Comparison of ENCODE assay signal across 8 mouse cellular contexts in the genomic region with DNA sequence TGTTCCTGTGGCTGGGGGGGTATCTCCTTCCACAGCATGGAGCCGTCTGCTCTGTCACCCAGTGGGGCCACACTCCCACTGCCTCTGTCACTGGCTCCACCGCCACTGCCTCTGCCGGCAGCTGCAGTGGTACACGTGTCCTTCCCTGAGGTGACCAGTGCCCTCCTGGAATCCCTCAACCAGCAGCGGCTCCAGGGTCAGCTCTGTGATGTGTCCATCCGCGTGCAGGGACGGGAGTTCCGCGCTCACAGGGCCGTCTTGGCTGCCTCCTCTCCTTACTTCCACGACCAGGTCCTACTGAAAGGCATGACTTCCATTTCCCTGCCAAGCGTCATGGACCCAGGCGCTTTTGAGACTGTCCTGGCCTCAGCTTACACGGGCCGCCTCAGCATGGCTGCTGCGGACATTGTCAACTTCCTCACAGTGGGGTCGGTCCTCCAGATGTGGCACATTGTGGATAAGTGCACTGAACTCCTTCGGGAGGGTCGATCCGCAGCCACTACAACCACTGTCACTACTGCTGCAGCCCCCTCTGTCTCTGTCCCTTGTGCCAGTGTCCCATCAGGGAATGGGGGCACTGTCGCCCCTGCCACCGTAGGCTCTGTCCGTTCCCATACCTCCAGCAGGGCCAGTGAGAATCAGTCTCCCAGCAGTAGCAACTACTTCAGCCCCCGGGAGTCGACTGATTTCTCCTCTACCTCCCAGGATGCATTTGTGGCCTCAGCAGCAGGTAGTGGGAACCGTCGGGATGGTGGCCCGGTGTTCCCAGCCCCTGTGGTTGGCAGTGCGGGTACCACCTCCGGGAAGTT. TPM values are rescaled to one million over a fixed set of nuclear protein-coding genes. Genes with fewer than 3 reads are reported as not detected.
DNase-seq lines count a peak whose midpoint lies in the region; ATAC-seq and TF ChIP-seq lines count a peak whose summit lies in the region.

No protein-coding gene starts in this region.

- peak overlapping the region; percentile 59; the same call in 1 of the 2 replicates for H3K4me3 ChIP-seq in heart, adult 2 months
- H3K4me3 ChIP-seq in E14TG2a.4 (replicated peaks; ENCODE audit: low read length), result peak overlapping the region; percentile 80
- peak overlapping the region; percentile 58 for H3K4me3 ChIP-seq in forebrain, embryonic 11.5 days (ENCODE audit: low read depth, low read length)
- peak overlapping the region; percentile 59 for H3K4me3 ChIP-seq in limb, embryonic 11.5 days (ENCODE audit: low read depth, low read length)
- H3K4me3 ChIP-seq in small intestine, adult 2 months (ENCODE audit: low read depth, low read length), result peak overlapping the region; percentile 42

- H3K9ac ChIP-seq in heart, adult 2 months (ENCODE audit: low read depth, low read length), result no peak overlapping the region
- H3K9ac ChIP-seq in forebrain, embryonic 11.5 days (ENCODE audit: low read length), result no peak overlapping the region; the same call in 1 of the 2 replicates
- H3K9ac ChIP-seq in limb, embryonic 11.5 days (ENCODE audit: low read length), result no peak overlapping the region

- no peak for TF ChIP-seq EP300 in heart, adult 2 months (IDR thresholded peaks at IDR 0.05; ENCODE audit: insufficient read depth, low read depth, low read length)

- H3K27me3 ChIP-seq in heart, adult 2 months (ENCODE audit: control insufficient read depth, insufficient read depth, low read length), result no peaks in the 10 kb centered on the region
- no peaks in the 10 kb centered on the region for H3K27me3 ChIP-seq in E14TG2a.4 (ENCODE audit: insufficient read depth, low read length)
- no peaks in the 10 kb centered on the region for H3K27me3 ChIP-seq in forebrain, embryonic 11.5 days (ENCODE audit: control insufficient read depth, insufficient read depth, low read length)
- H3K27me3 ChIP-seq in limb, embryonic 11.5 days (ENCODE audit: control insufficient read depth, insufficient read depth, low read length), result no peaks in the 10 kb centered on the region
- no peaks in the 10 kb centered on the region for H3K27me3 ChIP-seq in small intestine, adult 2 months (ENCODE audit: control insufficient read depth, insufficient read depth, low read length)

- peak overlapping the region; percentile 62 for H3K4me2 ChIP-seq in forebrain, embryonic 11.5 days (ENCODE audit: low read depth, low read length, severe bottlenecking)
- peak overlapping the region; percentile 54 for H3K4me2 ChIP-seq in limb, embryonic 11.5 days (ENCODE audit: low read depth, severe bottlenecking)

- no peaks in the 10 kb centered on the region for H3K9me3 ChIP-seq in E14TG2a.4 (ENCODE audit: low read length)
- H3K9me3 ChIP-seq in forebrain, embryonic 11.5 days (ENCODE audit: control insufficient read depth, low read length), result no peaks in the 10 kb centered on the region
- H3K9me3 ChIP-seq in limb, embryonic 11.5 days (ENCODE audit: control insufficient read depth, low read length), result no peaks in the 10 kb centered on the region

- no peak for DNase-seq in heart, adult 2 months
- DNase-seq in heart, postnatal 10 days, result no peak
- DNase-seq in forebrain, embryonic 11.5 days (ENCODE audit: low spot score), result no peak
- DNase-seq in limb, embryonic 11.5 days (ENCODE audit: low spot score), result no peak
- DNase-seq in layer of hippocampus, postnatal 14 days (ENCODE audit: low spot score in 2 of 2), result no peak
- no peak for DNase-seq in gastrocnemius, postnatal 10 days

- H3K36me3 ChIP-seq in heart, adult 2 months (ENCODE audit: control insufficient read depth, insufficient read depth, low read length), result peaks cover 3% of the 10 kb centered on the region; the same call in 1 of the 2 replicates
- H3K36me3 ChIP-seq in E14TG2a.4 (ENCODE audit: insufficient read depth, low read length), result peaks cover 62% of the 10 kb centered on the region
- H3K36me3 ChIP-seq in forebrain, embryonic 11.5 days (ENCODE audit: control insufficient read depth, insufficient read depth, low read length), result peaks cover 12% of the 10 kb centered on the region
- peaks cover 24% of the 10 kb centered on the region for H3K36me3 ChIP-seq in limb, embryonic 11.5 days (ENCODE audit: control insufficient read depth, insufficient read depth, low read length)
- H3K36me3 ChIP-seq in small intestine, adult 2 months (ENCODE audit: control insufficient read depth, insufficient read depth, low read length), result peaks cover 39% of the 10 kb centered on the region

- no peak for TF ChIP-seq CTCF in heart, adult 2 months (IDR thresholded peaks at IDR 0.05)
- no peak for TF ChIP-seq CTCF in E14TG2a.4 (conservative IDR thresholded peaks at IDR 0.05; ENCODE audit: low read length)
- TF ChIP-seq CTCF in small intestine, adult 2 months (IDR thresholded peaks at IDR 0.05; ENCODE audit: extremely low read depth, insufficient read length, insufficient replicate concordance, low read depth, low read length), result no peak

- intact Hi-C loops in heart, adult 2 months (cut with DNase I), result no loop called here
- intact Hi-C loops in heart, postnatal 10 days (cut with DNase I), result no loop called here

- peaks cover 4% of the 10 kb centered on the region for H3K4me1 ChIP-seq in heart, adult 2 months (ENCODE audit: control insufficient read depth, insufficient read depth, low read length)
- H3K4me1 ChIP-seq in E14TG2a.4 (replicated peaks; ENCODE audit: low read depth, low read length), result peaks cover 87% of the 10 kb centered on the region
- peaks cover 17% of the 10 kb centered on the region for H3K4me1 ChIP-seq in forebrain, embryonic 11.5 days (replicated peaks; ENCODE audit: control insufficient read depth, insufficient read depth, low read length)
- H3K4me1 ChIP-seq in limb, embryonic 11.5 days (ENCODE audit: control insufficient read depth, insufficient read depth, low read length), result peaks cover 18% of the 10 kb centered on the region; the same call in 1 of the 2 replicates
- H3K4me1 ChIP-seq in small intestine, adult 2 months (ENCODE audit: control insufficient read depth, insufficient read depth, insufficient read length, low read length), result peaks cover 24% of the 10 kb centered on the region

- H3K27ac ChIP-seq in heart, adult 2 months, result peak overlapping the region; percentile 62; the same call in 1 of the 2 replicates
- H3K27ac ChIP-seq in forebrain, embryonic 11.5 days (ENCODE audit: low read depth, low read length), result no peak overlapping the region
- H3K27ac ChIP-seq in limb, embryonic 11.5 days (replicated peaks; ENCODE audit: low read depth, low read length), result no peak overlapping the region
- no peak overlapping the region for H3K27ac ChIP-seq in small intestine, adult 2 months (ENCODE audit: insufficient read depth, low read depth, low read length)

- WGBS in heart, adult 2 months, result 70% methylated on average over 31 of the region's 31 CpGs
- 75% methylated on average over 31 of the region's 31 CpGs for WGBS in forebrain, embryonic 11.5 days
- WGBS in limb, embryonic 11.5 days, result 77% methylated on average over 31 of the region's 31 CpGs
- 82% methylated on average over 31 of the region's 31 CpGs for WGBS in small intestine, adult 2 months

- H3K79me2 ChIP-seq in heart, adult 2 months (replicated peaks; ENCODE audit: control insufficient read depth, insufficient read depth, low read length), result no peaks in the 10 kb centered on the region

- no peak for TF ChIP-seq POLR2A in heart, adult 2 months (IDR thresholded peaks at IDR 0.05; ENCODE audit: insufficient read depth, low read depth, low read length)
- no peak for TF ChIP-seq POLR2A in small intestine, adult 2 months (IDR thresholded peaks at IDR 0.05; ENCODE audit: low read depth, low read length)

- no peak for ATAC-seq in forebrain, embryonic 11.5 days (replicated peaks; ENCODE audit: low FRiP score)
- ATAC-seq in limb, embryonic 11.5 days (ENCODE audit: insufficient number of reproducible peaks, low FRiP score, low TSS enrichment, low read depth), result no peak

RNA-seq across cellular contexts. Expression of a gene that starts 1.3 kb away (rescaled TPM):
- 10 to 100 TPM; 13.7 to 18.8 TPM for total RNA-seq in heart, adult 2 months (2021)
- 24.6 and 26.8 TPM in 2 replicates for polyA plus RNA-seq in heart, adult 2 months (2012; rRNA removed)
- total RNA-seq in heart, postnatal 10 days (2021), result 10 to 100 TPM; 29.4 to 33.0 TPM
- 13.0 and 14.9 TPM in 2 replicates for polyA plus RNA-seq in forebrain, embryonic 11.5 days (2014; fragmentation: Nextera tagmentation; extraction: Ambion mirVana)
- polyA plus RNA-seq in limb, embryonic 11.5 days (2014; fragmentation: Nextera tagmentation; extraction: Ambion mirVana), result 10.1 and 11.8 TPM in 2 replicates
- 64.1 and 134 TPM in 2 replicates for polyA plus RNA-seq in small intestine, adult 2 months (2012; rRNA removed)
- 10 to 100 TPM; 30.5 to 34.0 TPM for total RNA-seq in layer of hippocampus, postnatal 14 days (2021)
- 10 to 100 TPM; 18.9 to 21.9 TPM for total RNA-seq in gastrocnemius, postnatal 10 days (2021)

RNA-seq across cellular contexts. Expression of a gene that starts 1.4 kb away (rescaled TPM):
- total RNA-seq in heart, adult 2 months (2021), result 100 to 1,000 TPM in 1 of 2 experiments, 10 to 100 TPM in 1; 98.9 to 124 TPM
- 62.5 and 75.7 TPM in 2 replicates for polyA plus RNA-seq in heart, adult 2 months (2012; rRNA removed)
- total RNA-seq in heart, postnatal 10 days (2021), result 10 to 100 TPM; 85.4 to 98.6 TPM
- 13.9 and 15.5 TPM in 2 replicates for polyA plus RNA-seq in forebrain, embryonic 11.5 days (2014; fragmentation: Nextera tagmentation; extraction: Ambion mirVana)
- polyA plus RNA-seq in limb, embryonic 11.5 days (2014; fragmentation: Nextera tagmentation; extraction: Ambion mirVana), result 12.5 and 14.8 TPM in 2 replicates
- polyA plus RNA-seq in small intestine, adult 2 months (2012; rRNA removed), result 151 and 367 TPM in 2 replicates
- 10 to 100 TPM; 27.4 to 34.4 TPM for total RNA-seq in layer of hippocampus, postnatal 14 days (2021)
- total RNA-seq in gastrocnemius, postnatal 10 days (2021), result 10 to 100 TPM; 40.7 to 41.3 TPM

RNA-seq across cellular contexts. Expression of a gene that starts 7.8 kb away (rescaled TPM):
- 10 to 100 TPM; 11.5 to 16.4 TPM for total RNA-seq in heart, adult 2 months (2021)
- polyA plus RNA-seq in heart, adult 2 months (2012; rRNA removed), result 18.5 and 20.5 TPM in 2 replicates
- 10 to 100 TPM; 16.9 to 18.3 TPM for total RNA-seq in heart, postnatal 10 days (2021)
- polyA plus RNA-seq in forebrain, embryonic 11.5 days (2014; fragmentation: Nextera tagmentation; extraction: Ambion mirVana), result 68.2 and 73.8 TPM in 2 replicates
- 66.8 and 71.3 TPM in 2 replicates for polyA plus RNA-seq in limb, embryonic 11.5 days (2014; fragmentation: Nextera tagmentation; extraction: Ambion mirVana)
- 20.7 and 48.6 TPM in 2 replicates for polyA plus RNA-seq in small intestine, adult 2 months (2012; rRNA removed)
- 10 to 100 TPM; 28.0 to 28.6 TPM for total RNA-seq in layer of hippocampus, postnatal 14 days (2021)
- 10 to 100 TPM; 12.1 to 13.5 TPM for total RNA-seq in gastrocnemius, postnatal 10 days (2021)

RNA-seq across cellular contexts. Expression of a gene that starts 12.1 kb away (rescaled TPM):
- not detected for total RNA-seq in heart, adult 2 months (2021)
- not detected in 2 replicates for polyA plus RNA-seq in heart, adult 2 months (2012; rRNA removed)
- not detected for total RNA-seq in heart, postnatal 10 days (2021)
- 0.24 TPM in 1 of 2 replicates, not detected in the other for polyA plus RNA-seq in forebrain, embryonic 11.5 days (2014; fragmentation: Nextera tagmentation; extraction: Ambion mirVana)
- 0.19 and 0.48 TPM in 2 replicates for polyA plus RNA-seq in limb, embryonic 11.5 days (2014; fragmentation: Nextera tagmentation; extraction: Ambion mirVana)
- polyA plus RNA-seq in small intestine, adult 2 months (2012; rRNA removed), result not detected in 2 replicates
- total RNA-seq in layer of hippocampus, postnatal 14 days (2021), result under 1 TPM in 1 of 2 experiments, not detected in 1; 0.50 TPM
- not detected for total RNA-seq in gastrocnemius, postnatal 10 days (2021)

RNA-seq across cellular contexts. Expression of a gene that starts 12.3 kb away (rescaled TPM):
- 10 to 100 TPM; 33.2 to 36.0 TPM for total RNA-seq in heart, adult 2 months (2021)
- 89.1 and 101 TPM in 2 replicates for polyA plus RNA-seq in heart, adult 2 months (2012; rRNA removed)
- total RNA-seq in heart, postnatal 10 days (2021), result 10 to 100 TPM; 54.8 to 57.9 TPM
- 48.0 and 51.5 TPM in 2 replicates for polyA plus RNA-seq in forebrain, embryonic 11.5 days (2014; fragmentation: Nextera tagmentation; extraction: Ambion mirVana)
- 37.3 and 38.7 TPM in 2 replicates for polyA plus RNA-seq in limb, embryonic 11.5 days (2014; fragmentation: Nextera tagmentation; extraction: Ambion mirVana)
- polyA plus RNA-seq in small intestine, adult 2 months (2012; rRNA removed), result 45.3 and 60.7 TPM in 2 replicates
- 10 to 100 TPM; 67.0 to 68.9 TPM for total RNA-seq in layer of hippocampus, postnatal 14 days (2021)
- 10 to 100 TPM; 29.3 to 40.2 TPM for total RNA-seq in gastrocnemius, postnatal 10 days (2021)
